Comparison of ENCODE assay signal across 16 mouse cellular contexts in the genomic region with DNA sequence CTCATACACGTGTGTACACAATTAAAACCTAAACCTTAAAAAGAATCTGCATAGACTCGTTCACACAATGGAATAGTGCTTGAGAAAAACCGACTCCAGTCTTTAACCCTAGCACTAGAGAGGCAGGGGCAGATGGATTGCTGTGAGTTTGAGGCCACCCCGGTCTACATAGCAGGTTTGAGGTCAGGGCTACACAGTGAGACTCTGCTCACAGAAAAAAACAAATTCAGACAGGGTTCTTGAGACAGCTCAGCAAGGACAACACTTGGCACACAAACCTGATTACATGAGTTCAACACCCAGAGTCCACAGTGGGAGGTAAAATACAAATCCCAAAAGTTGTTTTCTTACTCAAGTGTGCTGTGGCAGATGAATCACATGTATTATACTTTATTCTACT.
"Had no signal": no experiment of that assay in that cellular context is flagged by ENCODE, and none has a peak within 500 bp of the region (broad histone marks: within the 10 kb centered on the region; RNA-seq: fewer than 3 reads in every experiment).

No protein-coding gene starts in this region.

- H3K4me3 ChIP-seq: neural tube, embryonic 13.5 days; neural tube, embryonic 15.5 days; stomach, embryonic 15.5 days had no signal

- H3K4me1 ChIP-seq: neural tube, embryonic 13.5 days; neural tube, embryonic 15.5 days; stomach, embryonic 15.5 days had no signal

- H3K9me3 ChIP-seq: neural tube, embryonic 13.5 days; neural tube, embryonic 15.5 days; stomach, embryonic 15.5 days had no signal

- H3K4me2 ChIP-seq: neural tube, embryonic 13.5 days; neural tube, embryonic 15.5 days; stomach, embryonic 15.5 days had no signal

- DNase-seq: retina, postnatal 1 day; right cerebral cortex, adult 18-20 months; right cerebral cortex, postnatal 14 days; right cerebral cortex, postnatal 25 days; right cerebral cortex, postnatal 4 days; spleen, adult 18-20 months; thymus, adult 18-20 months; thymus, adult 2 months; thymus, postnatal 14 days; thymus, postnatal 25 days; thymus, postnatal 36 days; thymus, postnatal 4 days had no signal

- H3K27ac ChIP-seq: neural tube, embryonic 13.5 days; neural tube, embryonic 15.5 days; stomach, embryonic 15.5 days; stomach, postnatal 0 days had no signal

- H3K9ac ChIP-seq: neural tube, embryonic 13.5 days; neural tube, embryonic 15.5 days; stomach, embryonic 15.5 days had no signal

- H3K27me3 ChIP-seq: neural tube, embryonic 13.5 days; neural tube, embryonic 15.5 days; stomach, embryonic 15.5 days had no signal
